Mouse (Mus musculus) lung, postnatal 25 days (tissue): ENCODE data around the gene Tmem256.
"Not testable (repeated sequence)": the region's sequence is repeated elsewhere in the genome, so short reads cannot be mapped to it uniquely, and the experiment has no call there.

ENCODE experiments used
- DNase-seq: peaks from one replicate; pipeline ENCODE4 v3.0.0; 2022; ENCODE audit warnings: low spot score

Gene Tmem256

GRCm38 (mm10) chr11:69855347-69855746, 17.0 kb downstream of the Tmem256 start:
- DNase-seq, result no peak

DNA sequence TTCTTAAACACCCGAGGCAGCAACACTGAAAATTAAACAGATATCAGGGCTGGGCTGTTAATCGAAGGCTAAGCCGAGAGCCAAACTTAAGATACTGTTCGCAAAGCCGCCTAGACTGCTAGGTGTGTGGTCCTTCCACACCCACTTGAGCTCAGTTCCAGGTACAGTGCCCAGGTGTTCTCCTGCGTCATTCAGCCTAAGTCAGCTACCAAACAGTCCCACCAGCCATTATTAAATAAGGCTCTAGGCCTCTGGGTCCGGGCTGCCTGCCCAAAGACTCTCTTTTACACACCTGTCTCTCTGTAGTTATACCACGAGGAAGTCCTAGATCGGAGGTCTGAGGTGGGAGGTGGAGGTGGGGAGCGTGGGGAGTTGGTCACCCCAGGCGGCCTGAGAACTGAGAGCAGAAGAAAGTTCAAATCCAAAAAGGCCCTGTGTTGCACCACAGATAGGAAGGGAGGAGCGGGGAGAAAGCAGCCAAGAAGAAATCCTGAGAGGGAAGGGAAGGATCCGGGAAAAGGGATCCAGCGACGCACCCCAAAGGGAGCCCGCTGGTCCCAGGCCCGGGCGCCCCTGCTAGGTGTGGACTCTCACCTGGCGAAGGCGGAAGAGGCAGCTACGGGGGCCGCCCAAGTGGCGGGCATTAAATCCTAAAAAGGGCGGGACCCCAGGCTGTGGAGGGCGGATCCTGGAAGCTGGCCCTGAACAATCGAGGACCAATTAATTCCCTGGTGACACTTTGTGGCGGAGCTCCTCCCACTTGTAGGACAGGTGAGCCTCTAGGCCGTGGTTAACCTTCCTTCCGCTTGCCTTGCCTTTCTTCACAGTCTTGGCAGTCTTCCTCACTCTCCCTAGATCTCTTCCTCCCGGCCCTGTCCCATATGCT, 20.0 kb downstream of the Tmem256 start, which contains the start of gene Tnk1:
Gene Tnk1 (minus strand): TSS at position 618 of the 886 bp plus-strand sequence.
- DNase-seq, result peak; percentile 73

DNA sequence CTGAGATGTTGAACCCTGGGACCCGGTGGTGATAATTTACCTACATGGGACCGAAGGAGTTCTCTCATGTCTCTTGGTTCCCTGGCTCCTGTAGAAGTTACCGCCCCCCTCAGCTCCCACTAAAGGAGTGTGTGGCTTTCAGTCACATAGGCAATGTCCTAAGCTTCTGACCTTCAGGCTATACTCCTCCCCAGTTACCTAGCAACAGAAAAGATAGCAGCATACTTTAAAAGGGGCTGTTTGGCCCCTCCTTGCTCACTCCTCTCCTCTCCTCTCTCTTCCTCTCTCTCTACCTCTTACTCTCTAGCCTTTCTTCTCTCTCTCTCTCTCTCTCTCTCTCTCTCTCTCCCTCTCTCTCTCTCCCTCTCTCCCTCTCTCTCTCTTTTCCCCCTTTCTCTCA, 25.4 kb downstream of the Tmem256 start:
- DNase-seq, result not testable (repeated sequence)

DNA sequence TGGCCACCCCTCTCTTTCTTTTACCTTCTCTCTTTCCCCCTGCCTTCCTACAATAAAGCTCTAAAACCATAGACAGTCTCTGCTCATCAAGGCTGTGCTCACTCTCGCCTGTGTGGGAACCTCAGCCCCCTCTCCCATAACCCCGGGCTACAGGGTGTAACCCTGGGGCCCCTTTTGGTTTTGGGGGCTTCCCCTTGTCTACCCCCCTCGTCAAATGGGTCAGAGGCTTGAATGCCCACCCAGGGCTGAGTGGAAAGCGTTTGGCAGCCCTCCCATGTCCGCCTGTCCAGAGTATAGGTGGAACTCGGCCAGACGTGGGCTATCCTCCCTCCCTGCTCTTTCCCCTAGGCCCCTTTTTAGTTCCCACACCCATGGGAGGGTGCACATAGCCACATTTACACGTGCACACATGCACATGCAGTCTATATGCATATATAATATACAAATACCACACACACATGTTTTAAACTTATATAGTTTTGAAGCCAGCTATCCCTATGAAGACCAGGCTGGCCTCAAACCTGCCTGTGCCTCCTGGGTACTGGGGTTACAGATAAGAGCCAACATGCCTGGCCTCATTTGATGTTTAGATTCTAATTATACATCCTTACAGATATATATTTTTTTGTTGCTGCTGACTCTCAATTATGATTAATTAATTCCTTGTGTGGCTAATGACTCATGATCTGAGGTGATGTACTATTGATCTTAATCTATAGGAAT, 26.0 kb downstream of the Tmem256 start:
- DNase-seq, result no peak

DNA sequence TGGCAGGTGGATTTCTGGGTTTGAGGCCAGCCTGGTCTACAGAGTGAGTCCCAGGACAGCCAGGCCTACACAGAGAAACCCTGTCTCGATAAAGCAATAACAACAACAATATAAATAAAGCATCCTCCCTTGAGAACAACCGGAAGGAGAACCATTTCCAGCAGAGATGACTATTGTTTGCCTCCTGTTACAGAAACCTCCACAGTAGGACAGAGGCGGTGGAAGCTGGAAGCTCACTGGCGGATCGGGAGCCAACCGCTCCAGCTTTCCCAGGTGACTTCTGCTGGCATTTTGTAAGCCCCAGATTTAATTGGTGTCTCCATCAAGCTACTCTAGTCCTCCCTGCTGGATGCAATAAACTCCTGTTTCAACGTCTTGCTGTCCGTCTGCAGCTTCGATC, 27.2 kb downstream of the Tmem256 start:
- DNase-seq, result no peak

DNA sequence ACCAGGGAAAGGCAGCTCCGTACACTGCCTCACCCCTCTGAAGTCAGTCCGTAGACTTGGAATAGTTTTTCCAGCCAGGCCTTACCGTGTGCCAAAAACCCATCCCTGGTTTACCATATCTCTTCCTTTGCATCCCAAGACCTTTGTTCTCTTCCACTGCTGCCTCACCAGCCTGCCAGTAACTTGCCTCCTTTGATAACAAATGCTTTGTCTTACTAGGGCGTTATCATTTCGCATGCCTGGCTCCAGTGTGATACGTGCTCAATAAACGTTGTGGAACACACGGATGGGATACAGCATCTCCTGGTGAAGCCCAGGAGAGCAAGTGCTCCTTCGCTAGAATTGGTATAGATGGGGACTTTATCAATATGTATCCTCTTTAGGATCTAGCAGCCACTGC, 29.0 kb downstream of the Tmem256 start:
- no peak for DNase-seq

DNA sequence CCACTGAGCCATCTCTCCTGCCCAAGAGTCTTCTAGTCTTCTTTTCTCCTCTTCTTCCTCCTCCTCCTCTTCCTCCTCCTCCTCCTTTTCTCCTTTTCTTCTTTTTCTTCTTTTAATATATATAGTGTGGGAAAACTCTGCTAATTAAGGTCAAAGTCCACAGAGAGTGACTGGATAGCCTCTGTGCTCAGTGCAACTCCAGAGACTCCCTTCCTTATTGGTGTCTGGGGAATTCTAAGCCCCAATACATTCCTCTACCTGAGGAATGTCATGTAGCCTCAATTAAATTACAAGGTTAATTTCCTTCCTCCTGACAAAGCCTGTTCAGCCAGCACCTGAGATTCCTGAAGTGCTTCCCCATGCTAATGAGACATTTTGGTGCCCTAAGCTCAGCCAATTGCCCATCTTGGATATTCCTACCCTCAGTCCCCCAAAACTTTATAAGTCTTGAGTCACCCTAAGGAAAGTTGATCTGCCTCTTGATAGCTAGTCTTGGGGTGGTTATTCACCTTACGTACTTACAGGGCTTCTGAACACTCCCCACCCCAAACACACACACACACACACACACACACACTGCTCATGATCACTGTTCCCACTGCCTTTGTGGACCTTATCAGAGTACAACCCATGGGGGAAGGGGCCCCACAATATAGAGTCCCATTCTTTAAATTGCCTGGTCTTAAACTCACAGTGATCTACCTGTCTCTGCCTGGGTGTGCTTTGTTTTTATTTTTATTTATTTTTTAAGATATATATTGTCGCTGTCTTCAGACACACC, 32.2 kb downstream of the Tmem256 start:
- no peak for DNase-seq

DNA sequence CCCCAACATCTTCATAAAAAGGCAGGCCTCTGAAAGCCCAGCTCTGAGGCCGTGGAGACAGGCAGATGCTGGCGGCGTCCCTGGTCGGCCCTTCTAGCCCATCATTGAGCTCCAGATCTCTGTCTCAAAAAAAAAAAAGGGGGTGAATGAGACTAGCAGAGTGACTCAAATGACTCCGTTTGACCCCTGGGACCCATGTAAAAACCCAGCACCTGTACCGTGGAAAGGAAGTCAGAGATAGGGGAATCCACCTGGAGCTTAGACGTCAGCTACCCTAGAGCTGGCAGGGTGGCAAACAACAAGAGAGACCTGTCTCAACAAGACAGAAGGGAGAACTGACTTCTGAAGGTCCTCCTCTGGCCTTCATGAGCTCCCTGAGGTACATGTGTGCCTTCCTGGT, 33.5 kb downstream of the Tmem256 start:
- DNase-seq, result no peak

- no peak for DNase-seq
Measured at GRCm38 (mm10) chr11:69872451-69872850, 34.1 kb downstream of the Tmem256 start.

DNA sequence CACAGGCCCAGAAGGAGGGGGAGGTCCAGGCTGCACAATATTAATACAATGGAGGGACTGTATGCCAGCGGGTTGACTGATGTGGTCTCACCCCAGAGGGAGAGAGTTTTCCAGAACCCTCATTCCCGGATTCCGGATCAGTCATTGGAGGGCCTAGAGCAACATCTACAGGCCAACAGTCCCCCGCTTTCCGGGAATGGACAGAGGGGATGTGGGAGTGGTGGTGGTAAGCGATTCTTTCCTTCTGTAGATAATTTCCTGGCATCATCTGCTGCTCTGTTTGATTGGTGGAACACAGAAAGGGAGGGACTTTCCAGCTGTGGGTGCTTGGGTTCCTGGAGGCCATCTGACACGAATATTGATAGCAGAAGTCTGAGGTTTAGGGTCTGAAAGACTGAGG, 37.9 kb downstream of the Tmem256 start:
- DNase-seq, result peak; percentile 87

DNA sequence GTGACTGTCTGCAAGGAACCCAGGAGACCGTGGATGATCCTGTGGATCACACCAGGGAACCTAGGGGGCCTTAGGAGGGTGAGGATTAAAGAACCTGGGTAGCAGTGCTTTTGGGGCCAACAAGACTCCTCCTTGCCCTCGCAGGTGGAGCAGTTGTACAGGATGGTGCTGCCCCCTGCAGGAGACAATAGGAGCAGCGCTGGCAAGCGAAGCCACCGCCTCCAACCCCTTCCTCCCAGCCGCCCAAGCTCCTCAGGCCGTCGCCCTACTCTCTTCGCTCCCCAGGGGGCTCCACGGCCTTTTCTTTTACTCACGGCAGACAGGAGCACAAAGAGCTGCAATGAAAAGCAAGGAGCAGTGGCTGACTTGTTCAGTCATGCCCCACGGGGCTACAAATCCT, 38.6 kb downstream of the Tmem256 start:
- DNase-seq, result peak; percentile 92

DNA sequence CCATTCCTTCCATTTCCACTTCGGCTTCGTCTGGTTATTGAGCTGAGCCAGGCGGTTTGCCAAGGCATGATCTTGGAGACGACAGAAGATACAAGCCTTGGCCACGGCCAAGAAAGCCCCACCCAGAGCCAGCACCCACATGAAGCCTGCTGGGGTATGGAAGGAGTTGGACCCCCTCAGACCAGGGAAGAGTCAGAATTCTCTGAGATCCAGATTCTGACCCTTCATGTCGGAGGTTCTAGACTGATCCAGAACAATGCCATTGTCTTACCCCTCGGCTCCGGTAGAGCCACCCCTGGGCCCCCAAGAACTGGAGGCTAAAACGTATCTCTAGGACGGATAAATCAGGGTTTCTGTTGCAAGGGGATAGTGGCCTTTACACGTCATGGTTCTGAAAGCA, 39.6 kb downstream of the Tmem256 start, which contains the start of gene Tmem95:
Gene Tmem95 (minus strand): TSS at position 141 of the 400 bp plus-strand sequence.
- no peak for DNase-seq

- no peak for DNase-seq
Measured at GRCm38 (mm10) chr11:69878399-69878798, 40.1 kb downstream of the Tmem256 start.

- DNase-seq, result no peak
Measured at GRCm38 (mm10) chr11:69878952-69879351, 40.6 kb downstream of the Tmem256 start.

GRCm38 (mm10) chr11:69879711-69880110, 41.4 kb downstream of the Tmem256 start:
- DNase-seq, result no peak

- DNase-seq, result peak; percentile 83
Measured at GRCm38 (mm10) chr11:69880506-69880852, 42.2 kb downstream of the Tmem256 start.

DNA sequence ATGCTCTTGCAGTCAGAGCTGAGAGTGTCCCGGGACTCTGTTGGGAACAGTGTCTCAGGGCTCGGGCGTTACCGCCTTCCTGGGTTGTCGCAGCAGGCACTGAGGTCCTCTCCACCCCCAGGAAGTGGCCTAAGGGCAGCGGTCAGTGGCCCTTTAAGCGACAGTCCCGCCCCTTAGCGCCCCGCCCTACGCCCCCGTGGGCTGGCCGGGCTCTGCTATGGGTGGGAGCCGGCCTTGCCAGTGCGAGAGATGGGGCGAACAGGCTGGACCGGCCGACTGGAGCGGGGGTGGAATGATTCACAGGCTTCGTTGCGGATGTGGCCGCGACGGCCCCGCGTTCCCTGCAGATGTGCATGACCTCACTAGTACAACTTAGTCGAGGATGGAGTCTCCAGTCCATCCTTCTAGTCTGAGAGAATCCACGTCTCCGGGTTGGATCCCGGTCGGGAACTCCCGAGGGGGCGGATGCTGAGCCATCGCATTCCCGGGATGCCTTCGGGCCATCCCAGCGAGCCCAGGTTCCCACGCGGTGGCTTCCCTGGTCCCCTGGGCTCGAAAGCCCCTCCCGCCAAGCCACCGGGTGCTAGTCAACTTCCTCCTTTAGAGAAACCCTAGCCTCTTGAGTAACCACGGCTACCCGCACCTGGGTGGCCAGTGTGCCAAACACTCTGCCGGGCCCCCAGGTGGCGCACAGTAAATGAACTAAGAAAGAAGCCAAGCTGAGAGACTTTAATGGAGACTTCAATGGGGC, 42.7 kb downstream of the Tmem256 start, which contains the start of gene Kctd11:
Gene Kctd11 (minus strand): TSS at position 554 of the 751 bp plus-strand sequence.
- DNase-seq, result peak; percentile 96

GRCm38 (mm10) chr11:69881787-69882670, 43.7 kb downstream of the Tmem256 start:
- DNase-seq, result no peak

DNA sequence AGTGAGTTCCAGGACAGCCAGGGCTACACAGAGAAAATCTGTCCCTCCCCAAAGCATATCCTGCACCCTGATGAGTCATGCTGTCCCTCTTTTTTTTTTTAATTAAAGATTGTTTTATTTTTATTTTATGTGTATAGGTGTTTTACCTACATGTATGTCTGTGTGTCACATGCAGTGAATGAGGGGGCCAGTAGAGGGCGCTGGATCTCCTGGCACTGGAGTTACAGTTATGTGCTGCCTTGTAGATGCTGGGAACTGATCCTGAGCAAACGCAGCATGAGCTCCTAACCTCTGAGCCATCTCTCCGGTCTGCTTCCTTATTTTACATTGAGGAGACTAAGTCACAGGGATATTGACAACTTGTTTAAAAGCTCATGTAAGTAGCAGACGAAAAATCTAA, 44.8 kb downstream of the Tmem256 start:
- DNase-seq, result no peak

- no peak for DNase-seq
Measured at GRCm38 (mm10) chr11:69883527-69884151, 45.3 kb downstream of the Tmem256 start.
